Mouse (Mus musculus) cortical plate, adult 2 months (tissue): ENCODE measurements around the gene Psmc6. TPM values are rescaled to one million over a fixed set of nuclear protein-coding genes. Genes with fewer than 3 reads are reported as not detected.

Experiments
- H3K27ac ChIP-seq: fragments of 200-500 bp; 2 replicates; pipeline ENCODE4 v1.5.1; 2012; ENCODE audit warnings: low read length, control low read depth, inconsistent platforms; ENCODE audit not compliant: insufficient read depth
- H3K4me1 ChIP-seq: fragments of 200-500 bp; 2 replicates; pipeline ENCODE4 v1.6.1; 2011; ENCODE audit warnings: low read length; ENCODE audit not compliant: control insufficient read depth, insufficient read depth
- H3K4me3 ChIP-seq: fragments of 200-500 bp; 2 replicates; pipeline ENCODE4 v1.5.1; 2011; ENCODE audit warnings: mild to moderate bottlenecking, low read length, control low read depth; ENCODE audit not compliant: insufficient read depth
- CTCF ChIP-seq: fragments of 200-500 bp; IDR thresholded peaks from 2 replicates; pipeline ENCODE4 v1.5.1; 2011; ENCODE audit warnings: mild to moderate bottlenecking, control low read depth, low read length; ENCODE audit not compliant: insufficient read depth; ENCODE audit errors: extremely low read depth
- POLR2A ChIP-seq: fragments of 200-500 bp; IDR thresholded peaks from 2 replicates; pipeline ENCODE4 v1.6.1; 2011; ENCODE audit warnings: mild to moderate bottlenecking, low read length, control low read depth; ENCODE audit not compliant: insufficient read depth; ENCODE audit errors: extremely low read depth
- polyA plus RNA-seq: library from polyadenylated mRNA; depleted of rRNA; stranded (reverse); fragments of >200 nt; gene quantifications from 2 replicates; pipeline ENCODE4 v1.2.3, GENCODE M21; 2012; rRNA removed

The Psmc6 gene
- polyA plus RNA-seq, 1 experiment, result 87.2 TPM

GRCm38 (mm10) chr14:45385596-45385995 lies 56.0 kb downstream of the Psmc6 start:
- no peak for TF ChIP-seq POLR2A
- no peak for TF ChIP-seq CTCF
- Histone ChIP-seq H3K4me3 (no peak overlapping the region), H3K27ac (no peak overlapping the region), H3K4me1 (no peaks in the 10 kb centered on the region; the same call in 1 of the 2 replicates)

- TF ChIP-seq CTCF (no peak), POLR2A (no peak)
- Histone ChIP-seq H3K27ac (no peak overlapping the region), H3K4me1 (no peaks in the 10 kb centered on the region; the same call in 1 of the 2 replicates), H3K4me3 (no peak overlapping the region; the same call in 1 of the 2 replicates)
Observed at GRCm38 (mm10) chr14:45387480-45387879, 57.9 kb downstream of the Psmc6 start.

GRCm38 (mm10) chr14:45388345-45389181 lies 59.0 kb downstream of the Psmc6 start:
- Histone ChIP-seq H3K27ac (peak overlapping the region; percentile 74), H3K4me1 (no peaks in the 10 kb centered on the region; the same call in 1 of the 2 replicates), H3K4me3 (peak overlapping the region; percentile 53)
- TF ChIP-seq CTCF, result no peak
- peak; percentile 51; the same call in 1 of the 2 replicates for TF ChIP-seq POLR2A

GRCm38 (mm10) chr14:45389194-45389593 lies 59.6 kb downstream of the Psmc6 start:
- peak overlapping the region; percentile 53 for H3K4me3 ChIP-seq
- no peak for TF ChIP-seq CTCF
- no peak for TF ChIP-seq POLR2A
- peak overlapping the region; percentile 39; the same call in 1 of the 2 replicates for H3K27ac ChIP-seq
- H3K4me1 ChIP-seq, result no peaks in the 10 kb centered on the region; the same call in 1 of the 2 replicates

Other genes with a start within 250 kb of the Psmc6 start
- gene Gpr137c, start 110.1 kb upstream of the Psmc6 start, polyA plus RNA-seq, result 29.4 and 29.9 TPM in 2 replicates
- 42.3 and 43.5 TPM in 2 replicates for gene Txndc16, start 109.5 kb upstream of the Psmc6 start, polyA plus RNA-seq
- 23.6 and 27.2 TPM in 2 replicates for gene Ero1l, start 11.0 kb upstream of the Psmc6 start, polyA plus RNA-seq
- 13.0 and 14.7 TPM in 2 replicates for gene Styx, start 21.3 kb downstream of the Psmc6 start, polyA plus RNA-seq
- 11.5 and 11.8 TPM in 2 replicates for gene Gnpnat1, start 75.1 kb downstream of the Psmc6 start, polyA plus RNA-seq
- 102 and 108 TPM in 2 replicates for gene Fermt2, start 200.3 kb downstream of the Psmc6 start, polyA plus RNA-seq